Mouse (Mus musculus): ENCODE measurements at regions not wholly inside any gene's neighbourhood (a gene's known extent, or its start where the extent isn't known, plus 50 kb on each side); places are given as distances from the start of the nearest gene placed in this dataset.

- Histone ChIP-seq H3K4me3 (ENCODE audit: low read depth, low read length) (no peak overlapping the region), H3K27ac (ENCODE audit: insufficient read depth, low read length) (no peak overlapping the region), H3K9ac (ENCODE audit: low read depth, poor library complexity, severe bottlenecking) (no peak overlapping the region), H3K27me3 (ENCODE audit: control insufficient read depth, insufficient read depth, low read length, poor library complexity, severe bottlenecking) (no peaks in the 10 kb centered on the region), H3K4me1 (ENCODE audit: control insufficient read depth, insufficient read depth, low read length) (no peaks in the 10 kb centered on the region), H3K9me3 (replicated peaks; ENCODE audit: control insufficient read depth, insufficient read depth, low read length, poor library complexity, severe bottlenecking) (no peaks in the 10 kb centered on the region), H3K36me3 (ENCODE audit: control insufficient read depth, insufficient read depth, low read length, poor library complexity, severe bottlenecking) (no peaks in the 10 kb centered on the region)
- TF ChIP-seq EP300 (IDR thresholded peaks at IDR 0.05; ENCODE audit: insufficient read depth, low read depth, low read length) = no peak
- no peak for TF ChIP-seq CTCF (IDR thresholded peaks at IDR 0.05; ENCODE audit: low read depth, low read length)
- TF ChIP-seq POLR2A (IDR thresholded peaks at IDR 0.05; ENCODE audit: insufficient read depth, low read length) = no peak
These were observed 725.7 kb downstream of the Fat4 start for GRCm38 (mm10) chr3:39612408-39612807.

GRCm38 (mm10) chr3:39637924-39638323, 751.2 kb downstream of the Fat4 start:
- Histone ChIP-seq H3K9ac (ENCODE audit: low read depth, poor library complexity, severe bottlenecking) (no peak overlapping the region), H3K4me3 (ENCODE audit: low read depth, low read length) (no peak overlapping the region), H3K27me3 (ENCODE audit: control insufficient read depth, insufficient read depth, low read length, poor library complexity, severe bottlenecking) (no peaks in the 10 kb centered on the region), H3K36me3 (ENCODE audit: control insufficient read depth, insufficient read depth, low read length, poor library complexity, severe bottlenecking) (no peaks in the 10 kb centered on the region), H3K9me3 (replicated peaks; ENCODE audit: control insufficient read depth, insufficient read depth, low read length, poor library complexity, severe bottlenecking) (no peaks in the 10 kb centered on the region), H3K4me1 (ENCODE audit: control insufficient read depth, insufficient read depth, low read length) (no peaks in the 10 kb centered on the region), H3K27ac (ENCODE audit: insufficient read depth, low read length) (no peak overlapping the region)
- TF ChIP-seq POLR2A (IDR thresholded peaks at IDR 0.05; ENCODE audit: insufficient read depth, low read length) (no peak), EP300 (IDR thresholded peaks at IDR 0.05; ENCODE audit: insufficient read depth, low read depth, low read length) (no peak), CTCF (IDR thresholded peaks at IDR 0.05; ENCODE audit: low read depth, low read length) (no peak)

GRCm38 (mm10) chr3:39643194-39643593, 756.5 kb downstream of the Fat4 start:
- Histone ChIP-seq H3K27ac (ENCODE audit: insufficient read depth, low read length) (no peak overlapping the region), H3K4me1 (ENCODE audit: control insufficient read depth, insufficient read depth, low read length) (no peaks in the 10 kb centered on the region), H3K27me3 (ENCODE audit: control insufficient read depth, insufficient read depth, low read length, poor library complexity, severe bottlenecking) (no peaks in the 10 kb centered on the region), H3K9ac (ENCODE audit: low read depth, poor library complexity, severe bottlenecking) (no peak overlapping the region), H3K36me3 (ENCODE audit: control insufficient read depth, insufficient read depth, low read length, poor library complexity, severe bottlenecking) (no peaks in the 10 kb centered on the region), H3K4me3 (ENCODE audit: low read depth, low read length) (no peak overlapping the region), H3K9me3 (replicated peaks; ENCODE audit: control insufficient read depth, insufficient read depth, low read length, poor library complexity, severe bottlenecking) (no peaks in the 10 kb centered on the region)
- TF ChIP-seq POLR2A (IDR thresholded peaks at IDR 0.05; ENCODE audit: insufficient read depth, low read length) (no peak), EP300 (IDR thresholded peaks at IDR 0.05; ENCODE audit: insufficient read depth, low read depth, low read length) (no peak), CTCF (IDR thresholded peaks at IDR 0.05; ENCODE audit: low read depth, low read length) (no peak)

- TF ChIP-seq EP300 (IDR thresholded peaks at IDR 0.05; ENCODE audit: insufficient read depth, low read depth, low read length) (no peak), POLR2A (IDR thresholded peaks at IDR 0.05; ENCODE audit: insufficient read depth, low read length) (no peak), CTCF (IDR thresholded peaks at IDR 0.05; ENCODE audit: low read depth, low read length) (no peak)
- Histone ChIP-seq H3K27ac (ENCODE audit: insufficient read depth, low read length) (no peak overlapping the region), H3K9ac (ENCODE audit: low read depth, poor library complexity, severe bottlenecking) (no peak overlapping the region), H3K4me3 (ENCODE audit: low read depth, low read length) (no peak overlapping the region), H3K4me1 (ENCODE audit: control insufficient read depth, insufficient read depth, low read length) (no peaks in the 10 kb centered on the region), H3K27me3 (ENCODE audit: control insufficient read depth, insufficient read depth, low read length, poor library complexity, severe bottlenecking) (no peaks in the 10 kb centered on the region), H3K9me3 (replicated peaks; ENCODE audit: control insufficient read depth, insufficient read depth, low read length, poor library complexity, severe bottlenecking) (no peaks in the 10 kb centered on the region), H3K36me3 (ENCODE audit: control insufficient read depth, insufficient read depth, low read length, poor library complexity, severe bottlenecking) (no peaks in the 10 kb centered on the region)
These were observed 780.1 kb downstream of the Fat4 start for GRCm38 (mm10) chr3:39666817-39667216.

- no peaks in the 10 kb centered on the region for H3K9me3 ChIP-seq (replicated peaks; ENCODE audit: control insufficient read depth, insufficient read depth, low read length, poor library complexity, severe bottlenecking)
- no peak overlapping the region for H3K27ac ChIP-seq (ENCODE audit: insufficient read depth, low read length)
- H3K9ac ChIP-seq (ENCODE audit: low read depth, poor library complexity, severe bottlenecking) = no peak overlapping the region
- no peaks in the 10 kb centered on the region for H3K4me1 ChIP-seq (ENCODE audit: control insufficient read depth, insufficient read depth, low read length)
- no peak overlapping the region for H3K4me3 ChIP-seq (ENCODE audit: low read depth, low read length)
- no peaks in the 10 kb centered on the region for H3K27me3 ChIP-seq (ENCODE audit: control insufficient read depth, insufficient read depth, low read length, poor library complexity, severe bottlenecking)
- no peak for TF ChIP-seq CTCF (IDR thresholded peaks at IDR 0.05; ENCODE audit: low read depth, low read length)
- no peak for TF ChIP-seq POLR2A (IDR thresholded peaks at IDR 0.05; ENCODE audit: insufficient read depth, low read length)
- no peak for TF ChIP-seq EP300 (IDR thresholded peaks at IDR 0.05; ENCODE audit: insufficient read depth, low read depth, low read length)
- no peaks in the 10 kb centered on the region for H3K36me3 ChIP-seq (ENCODE audit: control insufficient read depth, insufficient read depth, low read length, poor library complexity, severe bottlenecking)
These were observed 782.4 kb downstream of the Fat4 start for GRCm38 (mm10) chr3:39669145-39669544.

GRCm38 (mm10) chr3:39673997-39674396, 787.3 kb downstream of the Fat4 start:
- Histone ChIP-seq H3K9ac (ENCODE audit: low read depth, poor library complexity, severe bottlenecking) (no peak overlapping the region), H3K4me1 (ENCODE audit: control insufficient read depth, insufficient read depth, low read length) (no peaks in the 10 kb centered on the region), H3K27me3 (ENCODE audit: control insufficient read depth, insufficient read depth, low read length, poor library complexity, severe bottlenecking) (no peaks in the 10 kb centered on the region), H3K4me3 (ENCODE audit: low read depth, low read length) (no peak overlapping the region), H3K9me3 (replicated peaks; ENCODE audit: control insufficient read depth, insufficient read depth, low read length, poor library complexity, severe bottlenecking) (no peaks in the 10 kb centered on the region), H3K27ac (ENCODE audit: insufficient read depth, low read length) (no peak overlapping the region), H3K36me3 (ENCODE audit: control insufficient read depth, insufficient read depth, low read length, poor library complexity, severe bottlenecking) (no peaks in the 10 kb centered on the region)
- no peak for TF ChIP-seq POLR2A (IDR thresholded peaks at IDR 0.05; ENCODE audit: insufficient read depth, low read length)
- TF ChIP-seq CTCF (IDR thresholded peaks at IDR 0.05; ENCODE audit: low read depth, low read length) = no peak
- TF ChIP-seq EP300 (IDR thresholded peaks at IDR 0.05; ENCODE audit: insufficient read depth, low read depth, low read length) = no peak
